Mouse (Mus musculus) megakaryocyte-erythroid progenitor cell, adult 5-6 weeks (primary cell): ENCODE data around the gene Maip1. TPM values are rescaled to one million over a fixed set of nuclear protein-coding genes. Genes with fewer than 3 reads are reported as not detected.

Experiments used
- ATAC-seq: replicated peaks from 2 replicates; pipeline ENCODE4 v1.8.0; 2016; ENCODE audit warnings: mild to moderate bottlenecking, inconsistent platforms; ENCODE audit not compliant: severe bottlenecking, poor library complexity, low FRiP score, low TSS enrichment
- total RNA-seq, 2 experiments: library from RNA; stranded (forward) in 1 of 2; stranded (reverse) in 1 of 2; fragments of 200-1000, 215-1000 nt in 1 of 2; fragments of >200 nt in 1 of 2; fragmentation: Nextera tagmentation in 1 of 2; gene quantifications; 2 replicates each; pipeline ENCODE4 v1.2.3; 2014 to 2017

The Maip1 gene
- total RNA-seq, 2 experiments from 2014 or later: 9.5 to 17.2 TPM

- ATAC-seq: no peak
Observed at GRCm38 (mm10) chr1:57423696-57424095, 17.6 kb downstream of the Maip1 start.

GRCm38 (mm10) chr1:57428368-57429308, 22.5 kb downstream of the Maip1 start:
- ATAC-seq: peak; percentile 91

- ATAC-seq: no peak
Observed at GRCm38 (mm10) chr1:57429786-57430483, 23.8 kb downstream of the Maip1 start.

GRCm38 (mm10) chr1:57433141-57433540, 27.0 kb downstream of the Maip1 start:
- no peak for ATAC-seq

GRCm38 (mm10) chr1:57436408-57436807, 30.3 kb downstream of the Maip1 start:
- ATAC-seq: peak; percentile 94

- ATAC-seq: peak; percentile 63; the same call in 1 of the 2 replicates
Observed at GRCm38 (mm10) chr1:57436954-57437353, 30.8 kb downstream of the Maip1 start.

- no peak for ATAC-seq
Observed at GRCm38 (mm10) chr1:57439026-57439425, 32.9 kb downstream of the Maip1 start.

GRCm38 (mm10) chr1:57440771-57441170, 34.6 kb downstream of the Maip1 start:
- no peak for ATAC-seq

GRCm38 (mm10) chr1:57445679-57446078, 39.6 kb downstream of the Maip1 start:
- ATAC-seq: no peak

- no peak for ATAC-seq
Observed at GRCm38 (mm10) chr1:57450241-57450640, 44.1 kb downstream of the Maip1 start.

GRCm38 (mm10) chr1:57460305-57460940, 54.3 kb downstream of the Maip1 start:
- no peak for ATAC-seq

Other genes with a start within 250 kb of the Maip1 start
- gene 1700066M21Rik, start 28.7 kb upstream of the Maip1 start, total RNA-seq (2014; fragmentation: Nextera tagmentation): 5.1 and 11.6 TPM in 2 replicates
- gene 1700066M21Rik, start 28.7 kb upstream of the Maip1 start, total RNA-seq (2017): 10.4 and 12.0 TPM in 2 replicates
- 31.2 and 31.9 TPM in 2 replicates for gene Tyw5, start 773 bp downstream of the Maip1 start, total RNA-seq (2014; fragmentation: Nextera tagmentation)
- 22.0 and 27.5 TPM in 2 replicates for gene Tyw5, start 773 bp downstream of the Maip1 start, total RNA-seq (2017)